Mouse (Mus musculus) lung, adult 2 months (tissue): ENCODE data around the gene Zfp27.
A peak's percentile ranks its signal among the peaks of the same experiment; 100 is the strongest.

Experiments used
- CTCF ChIP-seq: fragments of 200-500 bp; IDR thresholded peaks from 2 replicates; pipeline ENCODE4 v1.5.1; 2011; ENCODE audit warnings: mild to moderate bottlenecking, low read length, control low read depth; ENCODE audit not compliant: insufficient read depth
- POLR2A ChIP-seq: fragments of 200-500 bp; IDR thresholded peaks from 2 replicates; pipeline ENCODE4 v1.6.1; 2011; ENCODE audit warnings: low read depth, mild to moderate bottlenecking, control low read depth, low read length, borderline replicate concordance; ENCODE audit errors: extremely low read depth

DNA sequence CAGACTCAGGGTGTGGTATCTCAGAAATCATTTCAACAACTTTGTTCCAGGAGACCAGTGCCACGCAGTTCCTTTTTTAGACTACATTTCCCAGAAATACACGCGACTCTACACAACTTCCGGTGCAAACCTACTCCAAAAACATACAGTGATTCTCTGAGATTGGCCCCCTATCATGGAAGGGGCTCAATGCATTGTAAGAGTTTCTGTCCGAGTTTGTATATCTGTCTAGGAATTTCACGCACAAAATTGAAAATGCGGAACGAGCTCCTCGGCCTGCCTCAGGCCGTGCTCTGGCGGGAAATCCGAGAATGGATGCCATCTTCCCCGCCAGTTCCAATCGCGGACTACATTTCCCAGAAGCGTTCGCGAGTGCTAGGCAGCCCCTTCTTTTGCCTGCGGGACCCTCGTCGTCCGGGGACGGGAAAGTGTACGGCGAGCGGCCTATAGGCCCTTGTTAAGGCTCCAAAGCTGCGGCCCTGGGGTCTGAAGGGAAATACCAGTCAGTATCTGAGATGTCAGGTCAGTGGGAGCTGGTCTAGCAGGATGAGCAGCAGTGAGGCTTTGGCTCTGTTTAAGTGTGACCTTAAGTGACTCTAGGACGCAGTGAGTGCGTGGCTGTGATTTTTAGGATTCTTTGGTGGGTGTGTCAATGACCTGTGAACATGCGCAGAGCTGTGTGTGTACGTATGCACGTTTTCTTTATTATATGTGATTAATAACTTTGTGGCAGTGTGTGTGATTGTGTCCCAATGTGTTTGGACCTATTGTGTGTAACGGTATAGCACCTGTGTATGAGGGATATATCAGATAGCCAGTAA is 2.0 kb upstream of the Zfp27 start, which contains the start of gene Zfp383:
- TF ChIP-seq POLR2A (peak; percentile 41; the same call in 1 of the 2 replicates), CTCF (no peak)
